Mouse (Mus musculus): Measurements from ENCODE around the gene Majin. TPM values are rescaled to one million over a fixed set of nuclear protein-coding genes. Genes with fewer than 3 reads are reported as not detected.

The Majin gene
- polyA plus RNA-seq, 1 experiment = 1.2 TPM

Other genes with a start within 250 kb of the Majin start
- gene Pola2, start 220.2 kb upstream of the Majin start, polyA plus RNA-seq (2012; rRNA removed) = 44.6 and 56.0 TPM in 2 replicates
- gene Slc22a20, start 198.2 kb upstream of the Majin start, polyA plus RNA-seq (2012; rRNA removed) = 0.05 TPM in 1 of 2 replicates, not detected in the other
- 102 and 120 TPM in 2 replicates for gene Capn1, start 168.5 kb upstream of the Majin start, polyA plus RNA-seq (2012; rRNA removed)
- 76.7 and 86.7 TPM in 2 replicates for gene Syvn1, start 137.8 kb upstream of the Majin start, polyA plus RNA-seq (2012; rRNA removed)
- 25.2 and 26.8 TPM in 2 replicates for gene Mrpl49, start 126.6 kb upstream of the Majin start, polyA plus RNA-seq (2012; rRNA removed)
- 1,267 and 1,718 TPM in 2 replicates for gene Fau, start 126.5 kb upstream of the Majin start, polyA plus RNA-seq (2012; rRNA removed)
- gene Znhit2, start 123.2 kb upstream of the Majin start, polyA plus RNA-seq (2012; rRNA removed) = 34.9 and 42.3 TPM in 2 replicates
- 66.0 and 68.4 TPM in 2 replicates for gene Tm7sf2, start 116.0 kb upstream of the Majin start, polyA plus RNA-seq (2012; rRNA removed)
- 77.1 and 79.7 TPM in 2 replicates for gene Vps51, start 107.2 kb upstream of the Majin start, polyA plus RNA-seq (2012; rRNA removed)
- gene Tmem262, start 104.4 kb upstream of the Majin start, polyA plus RNA-seq (2012; rRNA removed) = 0.37 and 0.38 TPM in 2 replicates
- 0.50 TPM in 1 of 2 replicates, not detected in the other for gene Gm28374, start 102.1 kb upstream of the Majin start, polyA plus RNA-seq (2012; rRNA removed)
- 79.9 and 96.7 TPM in 2 replicates for gene Zfpl1, start 99.4 kb upstream of the Majin start, polyA plus RNA-seq (2012; rRNA removed)
- gene Cdca5, start 99.4 kb upstream of the Majin start, polyA plus RNA-seq (2012; rRNA removed) = 11.6 and 15.7 TPM in 2 replicates
- gene AC131692.1, start 90.0 kb upstream of the Majin start, polyA plus RNA-seq (2012; rRNA removed) = 0.15 TPM in 1 of 2 replicates, not detected in the other
- gene Naaladl1, start 78.6 kb upstream of the Majin start, polyA plus RNA-seq (2012; rRNA removed) = 1,535 and 1,726 TPM in 2 replicates
- gene Sac3d1, start 65.7 kb upstream of the Majin start, polyA plus RNA-seq (2012; rRNA removed) = 21.4 and 24.2 TPM in 2 replicates
- 40.7 and 47.6 TPM in 2 replicates for gene Snx15, start 56.1 kb upstream of the Majin start, polyA plus RNA-seq (2012; rRNA removed)
- gene Batf2, start 43.4 kb upstream of the Majin start, polyA plus RNA-seq (2012; rRNA removed) = 123 and 147 TPM in 2 replicates
- 68.6 and 69.0 TPM in 2 replicates for gene Arl2, start 42.8 kb upstream of the Majin start, polyA plus RNA-seq (2012; rRNA removed)
- 0.48 and 0.70 TPM in 2 replicates for gene Gpha2, start 42.0 kb downstream of the Majin start, polyA plus RNA-seq (2012; rRNA removed)
- gene Ppp2r5b, start 51.5 kb downstream of the Majin start, polyA plus RNA-seq (2012; rRNA removed) = 38.1 and 44.0 TPM in 2 replicates
- 23.3 and 32.0 TPM in 2 replicates for gene Atg2a, start 57.3 kb downstream of the Majin start, polyA plus RNA-seq (2012; rRNA removed)
- 142 and 291 TPM in 2 replicates for gene Ehd1, start 92.3 kb downstream of the Majin start, polyA plus RNA-seq (2012; rRNA removed)
- 20.7 and 32.6 TPM in 2 replicates for gene Cdc42bpg, start 122.1 kb downstream of the Majin start, polyA plus RNA-seq (2012; rRNA removed)
- 35.5 and 40.5 TPM in 2 replicates for gene Men1, start 150.6 kb downstream of the Majin start, polyA plus RNA-seq (2012; rRNA removed)
- 40.8 and 64.0 TPM in 2 replicates for gene Map4k2, start 156.7 kb downstream of the Majin start, polyA plus RNA-seq (2012; rRNA removed)
- gene Sf1, start 179.3 kb downstream of the Majin start, polyA plus RNA-seq (2012; rRNA removed) = 61.1 and 86.4 TPM in 2 replicates
- gene Pygm, start 200.0 kb downstream of the Majin start, polyA plus RNA-seq (2012; rRNA removed) = 7.9 and 10.2 TPM in 2 replicates
- 41.0 and 41.9 TPM in 2 replicates for gene Rasgrp2, start 215.0 kb downstream of the Majin start, polyA plus RNA-seq (2012; rRNA removed)
- 1.5 and 2.1 TPM in 2 replicates for gene Nrxn2, start 234.3 kb downstream of the Majin start, polyA plus RNA-seq (2012; rRNA removed)